Mouse (Mus musculus) urinary bladder, postnatal 0 days (tissue): ENCODE measurements around the gene Eda. TPM values are rescaled to one million over a fixed set of nuclear protein-coding genes. Genes with fewer than 3 reads are reported as not detected.
A peak's percentile ranks its signal among the peaks of the same experiment; 100 is the strongest.

Experiments
- microRNA counts: library from miRNA; unstranded; fragments of <30 nt; microRNA quantifications from one replicate; lab custom pipeline; 2016
- microRNA-seq: library from miRNA; unstranded; fragments of <30 nt; microRNA quantifications from one replicate; pipeline ENCODE4, GENCODE M21; 2016
- polyA plus RNA-seq: library from polyadenylated mRNA; unstranded; fragments of >200 nt; fragmentation: Nextera tagmentation; extraction: Ambion mirVana; gene quantifications from 2 replicates; pipeline ENCODE4 v1.2.1, GENCODE M21; 2015

Eda gene
- polyA plus RNA-seq: 1.0 and 1.1 TPM in 2 replicates

GRCm38 (mm10) chrX:99975250-99975984 lies at the start of gene Eda:
Eda (plus strand) TSS chrX:99975606.

DNA sequence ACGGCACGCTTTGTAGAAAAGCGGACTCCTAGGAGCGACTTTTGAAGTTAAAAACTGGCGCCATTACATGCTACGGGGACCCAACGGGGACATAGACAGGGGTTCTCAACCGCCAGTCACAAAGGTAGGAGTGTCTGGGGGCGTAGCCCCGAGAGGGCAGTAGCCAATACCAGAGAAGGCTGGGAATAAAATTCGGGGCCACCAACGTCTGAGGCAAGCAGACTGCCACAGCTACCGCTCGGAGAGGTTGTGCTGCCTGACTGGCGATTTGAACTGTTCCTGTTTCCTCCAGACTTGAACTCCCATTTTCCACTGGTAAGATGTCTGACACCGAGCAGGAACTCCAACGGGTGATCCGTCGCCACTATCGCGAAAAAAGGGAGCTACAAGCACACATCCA lies 453.3 kb downstream of the Eda start, which contains the start of gene Otud6a:
Gene Otud6a, plus strand, starts transcription at position 321 of the 400 bp plus-strand sequence.

GRCm38 (mm10) chrX:100442617-100443016 lies 467.2 kb downstream of the Eda start, which contains the start of gene Awat2:
Awat2 (minus strand) TSS chrX:100442717.

MicroRNA genes within 50 kb of the gene (microRNA counts, 519-probe panel; counts per million panel counts)
- 2,968 counts per million, percentile 45 among the panel's probes with 10 or more counts for microRNA mmu-miR-676 (lab: Ali Mortazavi, UCI)

Small RNAs within 50 kb of the gene (microRNA-seq; reads per million reads assigned to microRNA genes)
- 504 reads per million, percentile 66 among the genes with 10 or more reads in this experiment for gene Mir676

Other genes with a start within 250 kb of the Eda start
- not detected in 2 replicates for gene Tmem28, start 154.6 kb upstream of the Eda start, polyA plus RNA-seq